Mouse (Mus musculus): ENCODE measurements at regions not wholly inside any gene's neighbourhood (a gene's known extent, or its start where the extent isn't known, plus 50 kb on each side); places are given as distances from the start of the nearest gene placed in this dataset.

DNA sequence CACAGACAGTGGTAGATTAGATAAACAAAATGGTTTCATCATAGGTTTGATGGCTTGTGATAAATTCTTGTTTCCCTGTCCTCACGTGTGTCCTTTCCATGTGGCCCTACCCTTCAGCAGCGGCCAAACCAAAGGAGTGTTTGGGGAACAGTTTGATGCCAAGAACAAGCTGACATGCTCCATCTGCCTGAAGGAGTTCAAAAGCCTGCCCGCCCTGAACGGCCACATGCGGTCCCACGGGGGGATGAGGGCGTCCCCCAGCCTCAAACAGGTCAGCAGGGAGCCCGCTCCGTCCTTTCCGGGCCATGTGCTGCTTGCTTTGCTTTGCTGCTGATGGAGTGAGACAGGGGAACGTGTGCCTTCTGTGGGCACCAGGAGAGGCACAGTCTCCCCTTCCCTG is 51.0 kb upstream of the Mrps10 start:
- Histone ChIP-seq H3K4me2 (no peak overlapping the region), H3K4me1 (ENCODE audit: control insufficient read depth, insufficient read depth, low read length) (no peaks in the 10 kb centered on the region), H3K27ac (ENCODE audit: low read depth, low read length) (no peak overlapping the region), H3K4me3 (ENCODE audit: low read depth, low read length) (no peak overlapping the region), H3K9ac (ENCODE audit: low read length) (no peak overlapping the region), H3K27me3 (ENCODE audit: control insufficient read depth, insufficient read depth, low read length) (no peaks in the 10 kb centered on the region), H3K9me3 (ENCODE audit: control insufficient read depth, low read length) (no peaks in the 10 kb centered on the region), H3K36me3 (ENCODE audit: control insufficient read depth, insufficient read depth, low read length) (peaks cover 6% of the 10 kb centered on the region)
- 89% methylated on average over 11 of the region's 11 CpGs for WGBS
- ATAC-seq (ENCODE audit: low FRiP score) (no peak), DNase-seq (ENCODE audit: low spot score, missing footprints) (no peak)

DNA sequence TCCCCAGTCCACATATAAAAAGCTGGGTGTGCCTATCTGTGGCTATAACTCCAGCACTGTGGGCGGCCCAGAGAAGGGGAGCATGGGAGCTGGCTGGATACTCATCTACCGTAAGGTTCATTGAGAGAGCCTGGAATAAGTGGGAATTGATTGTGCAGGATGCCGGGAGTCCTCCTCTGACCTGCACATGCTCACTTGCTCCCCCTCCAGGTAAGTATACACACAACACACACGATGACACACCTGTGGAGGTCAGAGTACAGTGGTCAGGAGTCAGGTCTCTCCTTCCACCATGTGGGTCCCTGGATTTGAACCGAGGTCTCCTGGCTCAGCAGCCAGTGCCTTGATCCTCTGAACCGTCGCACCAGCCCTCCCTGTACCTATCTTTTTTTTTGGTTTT is 55.5 kb upstream of the Mrps10 start:
- no peak overlapping the region for H3K4me2 ChIP-seq
- 94% methylated on average over 7 of the region's 7 CpGs for WGBS
- DNase-seq (ENCODE audit: low spot score, missing footprints) = no peak
- H3K36me3 ChIP-seq (ENCODE audit: control insufficient read depth, insufficient read depth, low read length) = peaks cover 6% of the 10 kb centered on the region
- H3K9me3 ChIP-seq (ENCODE audit: control insufficient read depth, low read length) = no peaks in the 10 kb centered on the region
- ATAC-seq (ENCODE audit: low FRiP score) = no peak
- H3K4me1 ChIP-seq (ENCODE audit: control insufficient read depth, insufficient read depth, low read length) = no peaks in the 10 kb centered on the region
- H3K4me3 ChIP-seq (ENCODE audit: low read depth, low read length) = no peak overlapping the region
- no peak overlapping the region for H3K9ac ChIP-seq (ENCODE audit: low read length)
- no peaks in the 10 kb centered on the region for H3K27me3 ChIP-seq (ENCODE audit: control insufficient read depth, insufficient read depth, low read length)
- H3K27ac ChIP-seq (ENCODE audit: low read depth, low read length) = no peak overlapping the region

DNA sequence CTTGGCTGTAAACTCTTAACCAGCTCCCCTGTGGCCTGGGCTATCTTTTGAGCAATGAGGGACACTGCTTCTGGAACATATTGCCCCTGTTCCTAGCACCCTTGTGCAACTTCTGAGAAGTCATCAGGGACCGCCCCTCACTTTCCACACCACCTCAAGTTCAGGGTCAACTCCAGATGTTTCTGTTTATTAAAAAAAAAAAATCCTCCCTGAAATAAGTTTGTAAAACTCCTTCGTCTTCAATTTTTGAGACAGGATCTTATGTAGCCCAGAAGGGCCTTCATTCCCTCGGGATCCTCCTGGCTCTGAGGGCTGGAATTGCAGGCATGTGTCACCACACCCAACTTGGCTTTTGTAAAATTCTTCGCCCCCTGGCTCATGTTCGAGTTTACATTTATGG is 57.4 kb upstream of the Mrps10 start:
- 89% methylated on average over 5 of the region's 5 CpGs for WGBS
- H3K36me3 ChIP-seq (ENCODE audit: control insufficient read depth, insufficient read depth, low read length) = peaks cover 6% of the 10 kb centered on the region
- no peaks in the 10 kb centered on the region for H3K27me3 ChIP-seq (ENCODE audit: control insufficient read depth, insufficient read depth, low read length)
- ATAC-seq (ENCODE audit: low FRiP score) = no peak
- no peak for DNase-seq (ENCODE audit: low spot score, missing footprints)
- H3K9me3 ChIP-seq (ENCODE audit: control insufficient read depth, low read length) = no peaks in the 10 kb centered on the region
- H3K9ac ChIP-seq (ENCODE audit: low read length) = no peak overlapping the region
- no peak overlapping the region for H3K27ac ChIP-seq (ENCODE audit: low read depth, low read length)
- H3K4me3 ChIP-seq (ENCODE audit: low read depth, low read length) = no peak overlapping the region
- no peaks in the 10 kb centered on the region for H3K4me1 ChIP-seq (ENCODE audit: control insufficient read depth, insufficient read depth, low read length)
- no peak overlapping the region for H3K4me2 ChIP-seq

DNA sequence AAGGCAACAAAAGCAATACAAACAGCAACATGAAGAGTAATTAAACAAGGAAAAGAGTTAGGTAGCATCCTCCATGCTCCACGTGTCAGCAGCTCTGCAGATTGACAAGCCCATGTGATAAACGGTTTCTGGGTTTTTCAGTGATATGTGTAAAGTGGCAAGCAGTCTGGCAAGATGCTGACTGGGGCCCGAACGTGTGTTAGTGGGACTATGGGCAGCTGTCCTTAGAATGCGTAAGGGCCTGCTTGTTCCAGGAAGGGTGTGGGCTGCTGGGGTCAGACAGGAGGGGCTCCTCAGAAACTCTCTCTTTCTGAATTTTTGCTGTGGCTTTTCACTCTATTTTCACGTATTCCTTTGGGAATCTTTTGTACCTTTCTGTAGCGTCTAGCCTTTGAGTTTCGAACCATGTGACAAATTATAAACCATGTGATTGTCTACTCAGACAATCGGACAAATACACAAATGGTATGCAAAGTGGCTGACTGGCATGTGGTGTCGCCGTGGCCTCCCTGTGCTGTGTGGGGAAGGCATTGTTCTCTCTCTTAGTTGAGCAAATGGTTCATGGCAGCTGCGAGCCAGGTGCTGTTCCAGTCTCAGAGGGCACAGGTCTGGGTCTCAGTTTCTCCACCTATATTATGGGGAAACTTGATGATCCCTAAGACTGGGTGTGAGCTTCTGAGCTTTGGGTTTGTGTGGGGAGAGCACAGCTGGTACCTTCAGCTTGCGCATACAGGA is 62.5 kb upstream of the Mrps10 start:
- H3K4me2 ChIP-seq = no peak overlapping the region
- H3K27ac ChIP-seq (ENCODE audit: low read depth, low read length) = no peak overlapping the region

DNA sequence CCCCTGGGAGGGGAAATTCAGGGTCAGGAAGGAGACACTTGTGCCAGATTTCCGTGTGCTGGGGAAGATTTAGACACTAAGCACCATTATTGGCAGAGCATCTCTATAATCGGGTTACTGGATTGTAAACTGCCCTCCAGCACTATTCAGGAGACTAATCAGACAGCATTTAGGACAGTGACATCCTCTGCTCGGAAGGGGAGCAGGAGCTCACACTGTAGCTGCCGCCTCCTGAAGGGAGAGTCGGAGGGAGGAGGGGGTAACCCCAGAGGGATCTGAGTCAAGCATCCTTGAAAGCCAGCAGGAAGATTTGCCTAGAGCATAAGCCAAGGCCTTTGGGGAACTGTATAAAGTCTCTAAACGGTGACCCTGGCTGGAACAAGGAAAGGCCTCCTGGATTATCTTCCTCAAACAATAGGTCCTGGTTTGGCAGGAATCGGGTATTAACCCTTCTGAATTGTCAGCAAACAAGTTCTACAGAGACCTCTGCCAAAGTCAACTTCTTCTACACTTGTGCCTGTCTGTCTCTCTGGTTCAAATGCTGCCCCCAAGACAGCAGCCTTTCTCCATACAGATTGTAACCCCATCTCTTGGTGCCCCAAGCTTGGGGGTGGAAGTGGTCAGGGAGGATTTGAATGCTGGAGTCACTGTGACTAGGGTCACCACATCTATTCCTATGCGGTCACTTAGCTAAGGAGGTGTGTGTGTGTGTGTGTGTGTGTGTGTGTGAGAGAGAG is 64.1 kb upstream of the Mrps10 start:
- Histone ChIP-seq H3K27me3 (ENCODE audit: control insufficient read depth, insufficient read depth, low read length) (no peaks in the 10 kb centered on the region), H3K27ac (ENCODE audit: low read depth, low read length) (no peak overlapping the region), H3K9me3 (ENCODE audit: control insufficient read depth, low read length) (no peaks in the 10 kb centered on the region), H3K4me3 (ENCODE audit: low read depth, low read length) (no peak overlapping the region), H3K4me2 (no peak overlapping the region), H3K4me1 (ENCODE audit: control insufficient read depth, insufficient read depth, low read length) (peaks cover 14% of the 10 kb centered on the region), H3K36me3 (ENCODE audit: control insufficient read depth, insufficient read depth, low read length) (no peaks in the 10 kb centered on the region), H3K9ac (ENCODE audit: low read length) (no peak overlapping the region; the same call in 1 of the 2 replicates)
- no peak for ATAC-seq (ENCODE audit: low FRiP score)
- no peak for DNase-seq (ENCODE audit: low spot score, missing footprints)
- WGBS = 42% methylated on average over 8 of the region's 8 CpGs

More for the DNA sequence above, 62.5 kb upstream of the Mrps10 start:
- Histone ChIP-seq H3K4me1 (ENCODE audit: control insufficient read depth, insufficient read depth, low read length) (peaks cover 14% of the 10 kb centered on the region), H3K27me3 (ENCODE audit: control insufficient read depth, insufficient read depth, low read length) (no peaks in the 10 kb centered on the region), H3K36me3 (ENCODE audit: control insufficient read depth, insufficient read depth, low read length) (no peaks in the 10 kb centered on the region), H3K4me3 (ENCODE audit: low read depth, low read length) (no peak overlapping the region), H3K9ac (ENCODE audit: low read length) (no peak overlapping the region), H3K9me3 (ENCODE audit: control insufficient read depth, low read length) (no peaks in the 10 kb centered on the region)
- ATAC-seq (ENCODE audit: low FRiP score) (peak; percentile 54; the same call in 1 of the 2 replicates), DNase-seq (ENCODE audit: low spot score, missing footprints) (no peak)
- WGBS = 68% methylated on average over 13 of the region's 13 CpGs

DNA sequence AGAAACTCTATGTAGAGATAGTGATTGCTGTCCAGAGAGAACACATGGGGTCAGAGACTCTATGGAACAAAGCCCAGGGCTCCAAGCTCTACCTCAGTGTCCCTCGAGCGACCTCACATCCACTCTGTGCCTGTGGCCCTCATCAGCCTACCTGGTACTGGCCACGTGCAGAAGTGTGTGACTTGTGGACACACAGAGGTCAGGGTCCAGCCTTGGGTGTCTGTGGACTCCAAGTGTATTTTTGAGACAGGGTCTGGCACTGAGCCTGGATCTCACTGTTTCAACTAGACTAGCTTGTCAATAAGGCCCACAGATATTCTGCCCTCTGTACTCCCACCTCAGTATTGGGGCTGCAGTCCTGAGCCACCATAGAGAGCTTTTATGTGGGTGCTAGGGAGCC is 65.1 kb upstream of the Mrps10 start:
- Histone ChIP-seq H3K4me1 (ENCODE audit: control insufficient read depth, insufficient read depth, low read length) (peaks cover 14% of the 10 kb centered on the region), H3K9me3 (ENCODE audit: control insufficient read depth, low read length) (no peaks in the 10 kb centered on the region), H3K4me2 (no peak overlapping the region), H3K4me3 (ENCODE audit: low read depth, low read length) (no peak overlapping the region), H3K36me3 (ENCODE audit: control insufficient read depth, insufficient read depth, low read length) (no peaks in the 10 kb centered on the region), H3K27me3 (ENCODE audit: control insufficient read depth, insufficient read depth, low read length) (no peaks in the 10 kb centered on the region), H3K27ac (ENCODE audit: low read depth, low read length) (no peak overlapping the region), H3K9ac (ENCODE audit: low read length) (no peak overlapping the region)
- 88% methylated on average over 3 of the region's 3 CpGs for WGBS
- no peak for DNase-seq (ENCODE audit: low spot score, missing footprints)
- no peak for ATAC-seq (ENCODE audit: low FRiP score)

DNA sequence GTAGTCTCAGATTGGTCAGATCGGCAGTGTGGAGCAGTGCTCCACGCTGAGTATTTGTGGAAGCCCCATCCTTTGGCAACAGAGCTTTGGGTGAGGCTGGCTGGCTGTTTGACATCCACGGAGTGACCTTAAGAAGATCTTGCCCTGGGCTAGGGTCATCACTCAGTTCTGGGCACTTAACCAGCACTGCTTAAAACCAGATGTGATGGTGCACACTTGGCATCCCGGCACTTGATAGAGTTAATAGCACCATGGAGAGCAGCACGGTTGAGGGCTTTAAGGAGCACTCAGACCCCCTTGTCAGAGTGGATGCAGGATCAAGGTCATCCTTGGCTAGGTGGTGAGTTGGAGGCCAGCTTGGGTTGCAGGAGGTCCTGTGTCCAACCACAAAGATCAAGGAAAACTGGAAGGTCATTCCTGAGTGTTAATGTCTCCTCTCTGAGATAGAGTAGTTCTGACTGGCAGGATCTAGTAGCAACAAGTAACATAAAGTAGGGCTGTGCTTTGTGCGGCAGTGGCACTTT is 70.2 kb upstream of the Mrps10 start:
- Histone ChIP-seq H3K9me3 (ENCODE audit: control insufficient read depth, low read length) (no peaks in the 10 kb centered on the region), H3K4me3 (ENCODE audit: low read depth, low read length) (no peak overlapping the region), H3K4me2 (no peak overlapping the region), H3K4me1 (ENCODE audit: control insufficient read depth, insufficient read depth, low read length) (peaks cover 14% of the 10 kb centered on the region), H3K27me3 (ENCODE audit: control insufficient read depth, insufficient read depth, low read length) (no peaks in the 10 kb centered on the region), H3K27ac (ENCODE audit: low read depth, low read length) (no peak overlapping the region), H3K9ac (ENCODE audit: low read length) (no peak overlapping the region), H3K36me3 (ENCODE audit: control insufficient read depth, insufficient read depth, low read length) (no peaks in the 10 kb centered on the region)
- 91% methylated on average over 6 of the region's 6 CpGs for WGBS
- ATAC-seq (ENCODE audit: low FRiP score) (no peak), DNase-seq (ENCODE audit: low spot score, missing footprints) (no peak)

DNA sequence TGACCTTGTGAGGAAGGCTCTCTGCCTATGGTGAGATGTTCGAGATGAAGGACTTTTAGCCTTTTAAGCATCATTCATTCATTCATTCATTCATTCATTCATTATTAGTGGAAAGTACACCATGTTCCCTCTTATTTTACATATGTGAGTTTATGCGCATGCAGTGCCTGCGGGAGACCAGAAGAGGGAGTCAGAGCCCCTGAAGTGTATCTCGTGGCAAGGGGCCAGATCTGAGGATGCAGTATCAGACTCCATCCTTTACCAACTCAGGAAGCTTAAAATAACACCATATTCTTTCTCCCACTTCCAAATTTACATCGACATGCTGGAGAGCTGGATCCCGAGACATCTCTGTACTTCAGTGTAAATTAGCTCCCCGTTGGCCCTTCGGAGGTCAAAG is 70.7 kb upstream of the Mrps10 start:
- no peak for ATAC-seq (ENCODE audit: low FRiP score)
- no peaks in the 10 kb centered on the region for H3K27me3 ChIP-seq (ENCODE audit: control insufficient read depth, insufficient read depth, low read length)
- 85% methylated on average over 8 of the region's 8 CpGs for WGBS
- H3K27ac ChIP-seq (ENCODE audit: low read depth, low read length) = no peak overlapping the region
- peaks cover 16% of the 10 kb centered on the region for H3K4me1 ChIP-seq (ENCODE audit: control insufficient read depth, insufficient read depth, low read length)
- no peak overlapping the region for H3K4me3 ChIP-seq (ENCODE audit: low read depth, low read length)
- H3K36me3 ChIP-seq (ENCODE audit: control insufficient read depth, insufficient read depth, low read length) = no peaks in the 10 kb centered on the region
- no peak overlapping the region for H3K4me2 ChIP-seq
- no peak for DNase-seq (ENCODE audit: low spot score, missing footprints)
- H3K9me3 ChIP-seq (ENCODE audit: control insufficient read depth, low read length) = no peaks in the 10 kb centered on the region
- no peak overlapping the region for H3K9ac ChIP-seq (ENCODE audit: low read length)

DNA sequence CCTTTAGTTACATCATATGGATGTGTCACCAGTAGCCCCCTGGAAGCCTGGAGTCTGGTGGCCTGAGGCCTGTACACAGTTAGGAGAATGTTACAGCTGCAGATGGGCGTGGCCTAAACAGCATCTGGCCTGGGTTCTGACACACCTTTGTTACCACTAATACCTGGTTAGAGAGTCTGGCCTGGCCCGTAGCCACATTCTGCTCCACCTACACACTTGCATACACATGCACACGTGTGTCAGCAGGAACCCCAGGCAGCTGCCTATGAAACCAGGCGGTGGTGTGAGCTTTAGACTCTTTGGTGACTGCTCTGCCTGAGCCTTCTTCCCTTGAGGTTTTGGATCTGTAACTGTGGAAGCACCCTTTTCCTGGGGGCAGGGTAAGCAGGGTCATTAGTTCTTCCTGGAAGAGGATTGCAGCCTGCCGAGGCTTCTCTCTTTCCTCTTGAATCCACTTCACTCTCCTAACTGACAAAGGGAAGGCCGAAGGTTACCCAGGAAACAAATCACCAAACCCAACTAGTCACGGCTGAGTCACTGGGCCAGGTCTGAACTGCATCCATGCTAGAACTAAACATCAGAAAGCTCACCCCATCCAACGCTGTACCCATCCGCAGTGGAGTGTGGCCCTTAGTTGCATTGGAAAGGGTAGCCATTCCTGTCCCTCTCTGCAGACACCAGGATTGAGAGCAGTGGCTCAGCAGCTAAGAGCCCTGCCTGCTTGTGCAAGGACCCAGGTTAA is 71.8 kb upstream of the Mrps10 start:
- no peak overlapping the region for H3K9ac ChIP-seq (ENCODE audit: low read length)
- H3K4me2 ChIP-seq = no peak overlapping the region
- no peaks in the 10 kb centered on the region for H3K36me3 ChIP-seq (ENCODE audit: control insufficient read depth, insufficient read depth, low read length)
- ATAC-seq (ENCODE audit: low FRiP score) (no peak), DNase-seq (ENCODE audit: low spot score, missing footprints) (no peak)
- no peaks in the 10 kb centered on the region for H3K9me3 ChIP-seq (ENCODE audit: control insufficient read depth, low read length)
- H3K27ac ChIP-seq (ENCODE audit: low read depth, low read length) = no peak overlapping the region
- H3K4me3 ChIP-seq (ENCODE audit: low read depth, low read length) = no peak overlapping the region
- no peaks in the 10 kb centered on the region for H3K27me3 ChIP-seq (ENCODE audit: control insufficient read depth, insufficient read depth, low read length)
- peaks cover 16% of the 10 kb centered on the region for H3K4me1 ChIP-seq (ENCODE audit: control insufficient read depth, insufficient read depth, low read length)
- 83% methylated on average over 9 of the region's 9 CpGs for WGBS

Measured in midbrain, embryonic 11.5 days (tissue).